Mouse (Mus musculus) heart, adult 11 months (tissue): ENCODE results near the gene Gkn2.

Experiments
- DNase-seq: peaks from one replicate; pipeline ENCODE4 v3.0.0; 2022

The Gkn2 gene

GRCm38 (mm10) chr6:87401456-87401855 lies 28.3 kb downstream of the Gkn2 start:
- DNase-seq = no peak

- DNase-seq = no peak
Observed at GRCm38 (mm10) chr6:87412011-87412410, 38.9 kb downstream of the Gkn2 start.

GRCm38 (mm10) chr6:87422304-87422703 lies 49.1 kb downstream of the Gkn2 start:
- peak; percentile 86 for DNase-seq

GRCm38 (mm10) chr6:87424037-87424816 lies 51.1 kb downstream of the Gkn2 start:
- DNase-seq = peak; percentile 85

- DNase-seq = peak; percentile 56
Observed at GRCm38 (mm10) chr6:87426954-87427353, 53.8 kb downstream of the Gkn2 start.

GRCm38 (mm10) chr6:87427616-87428015 lies 54.5 kb downstream of the Gkn2 start:
- peak; percentile 64 for DNase-seq

- DNase-seq = no peak
Observed at GRCm38 (mm10) chr6:87428487-87429044, 55.4 kb downstream of the Gkn2 start, which contains the start of gene Bmp10. Gene Bmp10 (plus strand): TSS chr6:87428994.
